In the genomic region with DNA sequence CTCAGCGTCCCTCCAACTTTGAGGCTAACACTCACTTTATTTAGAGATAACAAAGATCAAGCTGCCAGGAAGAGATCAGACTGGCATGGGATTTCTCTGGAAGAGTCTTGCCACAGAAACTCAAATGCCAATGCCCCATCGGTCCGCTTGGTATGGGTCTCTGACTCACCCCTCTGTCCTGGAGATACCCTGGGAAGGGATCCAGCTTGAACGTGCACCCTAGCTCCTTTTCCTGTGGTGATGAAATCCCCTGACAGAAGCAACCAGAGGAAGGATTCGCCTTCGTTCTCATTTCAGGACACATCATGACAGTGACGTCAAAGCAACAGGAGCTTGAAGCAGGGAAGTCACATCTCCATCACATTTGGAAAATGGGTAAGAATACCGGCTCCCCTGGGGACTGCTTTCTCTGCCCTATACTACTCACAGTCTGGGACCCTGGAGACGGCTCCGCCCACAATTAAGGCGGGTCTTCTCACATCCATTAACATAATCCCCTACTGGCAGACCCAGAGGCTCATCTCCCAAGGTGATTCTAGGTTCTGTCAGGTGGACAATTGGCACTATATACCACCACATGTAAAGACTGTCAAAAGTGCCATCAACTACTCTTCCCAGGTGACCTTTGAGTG, we compare ENCODE assay signal across 20 mouse cellular contexts.
A peak's percentile ranks its signal among the peaks of the same experiment; 100 is the strongest.
DNase-seq lines count a peak whose midpoint lies in the region; ATAC-seq lines count a peak whose summit lies in the region.
"Had no signal": no experiment of that assay in that cellular context is flagged by ENCODE, and none has a peak within 500 bp of the region (broad histone marks: within the 10 kb centered on the region; RNA-seq: fewer than 3 reads in every experiment).

No protein-coding gene starts in this region.

- intact Hi-C loops in heart, postnatal 14 days (cut with DNase I): no loop called here
- intact Hi-C loops in left cerebral cortex, postnatal 10 days (cut with DNase I): no loop called here

- no peak overlapping the region for H3K4me3 ChIP-seq in heart, embryonic 11.5 days (ENCODE audit: low read depth, low read length)
- H3K4me3 ChIP-seq: limb, embryonic 10.5 days; neural tube, embryonic 12.5 days had no signal

- no peaks in the 10 kb centered on the region for H3K9me3 ChIP-seq in heart, embryonic 11.5 days (replicated peaks; ENCODE audit: control insufficient read depth, low read length)
- H3K9me3 ChIP-seq: limb, embryonic 10.5 days; neural tube, embryonic 12.5 days had no signal

- 0 out of 2 replicates have a peak, but pooled peaks have one; percentile 39 for ATAC-seq in heart, embryonic 11.5 days (replicated peaks; ENCODE audit: insufficient number of reproducible peaks, low FRiP score, low TSS enrichment)
- ATAC-seq: forebrain, embryonic 14.5 days; liver, postnatal 0 days had no signal

- no peak overlapping the region for H3K27ac ChIP-seq in heart, embryonic 11.5 days (ENCODE audit: low read depth, low read length)
- H3K27ac ChIP-seq: limb, embryonic 10.5 days; neural tube, embryonic 12.5 days had no signal

- H3K36me3 ChIP-seq in heart, embryonic 11.5 days (ENCODE audit: control insufficient read depth, insufficient read depth, low read length): no peaks in the 10 kb centered on the region
- H3K36me3 ChIP-seq: limb, embryonic 10.5 days; neural tube, embryonic 12.5 days had no signal

- no peaks in the 10 kb centered on the region for H3K4me1 ChIP-seq in heart, embryonic 11.5 days (ENCODE audit: control insufficient read depth, insufficient read depth, low read length)

- WGBS in heart, embryonic 11.5 days (ENCODE audit: insufficient replicate concordance): 31% methylated on average over 11 of the region's 11 CpGs

- H3K9ac ChIP-seq in heart, embryonic 11.5 days (ENCODE audit: low read depth, low read length): no peak overlapping the region
- H3K9ac ChIP-seq: liver, postnatal 0 days; neural tube, embryonic 12.5 days had no signal

- peak; percentile 10 for DNase-seq in adrenal gland, postnatal 10 days
- no peak for DNase-seq in adrenal gland, adult 2 months
- DNase-seq in heart, postnatal 14 days: no peak
- peak; percentile 13 for DNase-seq in 3134 (ENCODE audit: extremely low read depth, insufficient read length, low spot score)
- peak; percentile 57 for DNase-seq in R1 (ENCODE audit: low read depth, low spot score)
- DNase-seq in left cerebral cortex, postnatal 10 days (ENCODE audit: extremely low spot score in 1 of 2, low spot score in 2 of 2): no peak
- no peak for DNase-seq in testis, postnatal 10 days (ENCODE audit: low spot score)
- DNase-seq: gastrocnemius, postnatal 14 days; heart, adult 18-20 months; heart, postnatal 4 days; kidney, adult 2 months; kidney, postnatal 25 days; liver, postnatal 0 days; lung, postnatal 14 days; right cerebral cortex, adult 18-20 months; thymus, postnatal 36 days had no signal

- H3K27me3 ChIP-seq in heart, embryonic 11.5 days (ENCODE audit: control insufficient read depth, insufficient read depth, low read length): no peaks in the 10 kb centered on the region
- H3K27me3 ChIP-seq: neural tube, embryonic 12.5 days had no signal

- no peak overlapping the region for H3K4me2 ChIP-seq in heart, embryonic 11.5 days
- H3K4me2 ChIP-seq: neural tube, embryonic 12.5 days had no signal

Comparison
In these comparisons a context has a peak if more than half of its experiments do, and no peak if none do; other contexts are left out.
1. DNase-seq: peak in adrenal gland, postnatal 10 days (single experiment), 3134 (single experiment) and R1 (single experiment); none in adrenal gland, adult 2 months (single experiment), heart, postnatal 14 days (0 of 2), left cerebral cortex, postnatal 10 days (0 of 2) and testis, postnatal 10 days (single experiment).